Mouse (Mus musculus): ENCODE measurements around the gene Snapin.

Gene Snapin

DNA sequence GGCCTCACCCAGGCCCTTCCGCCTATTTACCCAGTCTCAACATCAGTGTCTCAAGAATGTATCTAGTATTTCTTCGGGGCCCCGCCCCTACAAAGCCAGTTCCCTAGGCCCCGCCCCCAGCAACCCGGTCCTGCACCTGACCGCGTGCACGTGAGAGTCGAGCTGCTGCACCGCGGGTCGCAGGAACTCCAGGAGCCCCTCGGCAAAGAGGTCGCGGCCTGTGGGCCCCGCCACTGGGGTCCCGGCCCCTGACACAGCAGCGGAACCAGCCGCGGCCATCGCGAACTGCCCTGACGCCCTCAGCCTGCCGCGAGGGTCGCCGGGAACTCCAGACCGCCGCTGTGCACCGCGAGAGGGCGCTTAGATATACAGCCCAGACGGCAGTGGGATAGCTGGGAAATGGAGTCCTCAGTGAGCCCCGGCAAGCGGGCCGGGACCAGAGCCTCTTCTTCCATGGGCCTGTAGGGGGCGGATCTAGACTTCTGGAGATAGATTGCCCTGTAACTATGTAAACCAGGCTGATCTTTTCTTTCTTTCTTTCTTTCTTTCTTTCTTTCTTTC lies at the start of gene Snapin:
Gene Snapin (minus strand): TSS at position 338 of the 561 bp plus-strand sequence.
- in situ Hi-C loops (cut with MboI; ENCODE audit: low pct_unique_long_range_greater_than_20kb in 1 of 2, low sequenced_read_pairs in 2 of 2, unreplicated experiment in 1 of 2): loop anchor here (25.0 kb wide), 1 partner anchor 453 kb away; no protein-coding TSS in a partner anchor

DNA sequence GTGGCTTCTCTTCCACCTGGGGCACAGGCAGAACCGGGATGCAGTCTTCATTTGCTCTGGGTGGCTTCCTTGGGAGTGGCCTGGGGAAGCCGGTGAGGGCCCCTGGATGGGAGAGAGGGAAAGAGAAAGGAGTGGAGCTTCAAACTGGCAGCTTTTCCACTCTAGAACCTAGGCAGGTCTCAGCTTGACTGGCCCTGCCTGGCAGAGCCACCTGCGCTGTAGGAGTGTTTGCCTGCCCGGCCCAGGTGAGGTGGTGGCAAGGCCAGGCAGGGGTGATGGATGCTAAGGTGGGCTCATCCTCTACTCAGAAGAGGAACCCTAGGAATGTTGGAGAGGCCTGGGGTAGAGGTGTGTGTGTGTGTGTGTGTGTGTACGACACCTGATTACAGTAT lies 47.1 kb upstream of the Snapin start:
- in situ Hi-C loops (cut with MboI; ENCODE audit: low pct_unique_long_range_greater_than_20kb in 1 of 2, low sequenced_read_pairs in 2 of 2, unreplicated experiment in 1 of 2): no loop called here

DNA sequence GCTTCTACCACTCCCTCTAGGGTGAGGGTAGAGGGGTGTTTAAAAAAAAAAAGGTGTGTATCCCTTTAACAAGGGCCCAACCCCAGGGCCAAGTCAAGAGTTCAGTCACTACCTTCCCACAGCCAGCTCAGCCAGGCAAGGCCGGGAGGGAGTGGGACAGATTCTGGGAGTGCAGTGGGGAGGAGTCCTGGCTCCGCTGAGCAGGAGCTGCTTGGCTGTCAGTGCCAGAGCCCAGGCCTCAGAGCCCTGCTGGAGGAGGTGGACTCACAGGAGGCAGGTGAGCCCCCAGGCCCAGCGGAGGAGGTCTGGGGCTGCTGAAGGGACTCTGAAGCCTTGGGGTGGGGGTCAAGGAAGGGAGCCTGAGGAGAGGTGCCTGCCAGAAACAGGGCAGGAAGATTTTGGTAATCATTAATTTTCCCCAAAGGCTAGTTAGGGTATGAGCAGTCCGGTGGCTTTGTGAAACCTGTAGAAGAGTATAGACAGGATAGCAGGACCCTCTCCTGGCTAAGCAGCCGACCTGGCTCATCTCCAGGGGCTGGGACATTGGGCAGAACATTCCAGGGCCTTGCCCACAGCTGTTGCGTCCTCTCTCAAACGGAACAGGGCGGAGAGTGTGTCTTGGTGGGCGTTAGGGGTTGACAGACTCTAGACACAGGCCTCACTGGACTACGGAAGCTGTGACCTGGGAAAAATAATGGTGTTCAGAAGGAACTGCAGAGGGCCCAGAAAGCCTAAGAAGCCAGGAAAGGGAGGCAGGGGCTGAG lies 46.5 kb upstream of the Snapin start, which contains the start of gene S100a16:
Gene S100a16 (plus strand): TSS at position 114 of the 764 bp plus-strand sequence.
- in situ Hi-C loops (cut with MboI; ENCODE audit: low pct_unique_long_range_greater_than_20kb in 1 of 2, low sequenced_read_pairs in 2 of 2, unreplicated experiment in 1 of 2): no loop called here

DNA sequence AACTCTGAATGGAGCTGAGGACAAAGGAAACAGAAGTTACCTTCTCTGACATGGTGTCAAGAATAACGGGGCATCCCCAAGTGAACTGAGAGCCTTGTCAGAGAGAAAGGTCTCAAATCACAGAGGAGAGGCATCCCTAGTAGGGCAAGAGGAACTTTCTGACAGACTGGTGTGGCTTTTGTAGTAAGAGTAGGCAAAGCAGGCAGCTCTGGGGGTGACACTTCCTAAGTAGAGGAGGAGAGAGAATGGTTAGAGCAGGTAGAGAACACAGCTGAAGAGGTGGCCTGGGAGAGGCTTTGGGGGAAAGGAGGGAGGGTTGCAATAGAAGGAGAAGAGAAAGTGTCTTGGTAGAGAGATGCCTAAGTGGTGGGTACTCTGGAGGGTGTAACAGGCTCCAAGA lies 44.6 kb upstream of the Snapin start:
- in situ Hi-C loops (cut with MboI; ENCODE audit: low pct_unique_long_range_greater_than_20kb in 1 of 2, low sequenced_read_pairs in 2 of 2, unreplicated experiment in 1 of 2): no loop called here

DNA sequence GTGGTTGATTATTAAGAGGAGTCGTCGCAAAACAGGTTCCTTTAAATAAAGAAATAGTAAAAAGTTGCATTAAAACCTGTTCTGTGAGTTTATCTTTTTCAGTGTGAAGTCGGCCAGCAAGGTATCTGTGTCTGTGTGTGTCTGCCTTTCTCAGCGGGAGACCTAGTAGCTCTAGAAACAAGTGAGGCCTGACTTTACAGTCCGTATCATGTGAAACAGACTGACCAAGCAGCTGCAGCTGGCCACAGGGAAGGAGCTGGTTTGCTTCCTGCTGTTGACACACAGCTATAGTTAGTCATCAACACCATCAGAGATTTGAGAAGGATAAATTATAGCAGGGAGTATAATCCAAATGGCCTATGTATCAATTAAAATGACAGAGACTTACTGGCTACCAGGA lies 40.9 kb upstream of the Snapin start:
- in situ Hi-C loops (cut with MboI; ENCODE audit: low pct_unique_long_range_greater_than_20kb in 1 of 2, low sequenced_read_pairs in 2 of 2, unreplicated experiment in 1 of 2): no loop called here

DNA sequence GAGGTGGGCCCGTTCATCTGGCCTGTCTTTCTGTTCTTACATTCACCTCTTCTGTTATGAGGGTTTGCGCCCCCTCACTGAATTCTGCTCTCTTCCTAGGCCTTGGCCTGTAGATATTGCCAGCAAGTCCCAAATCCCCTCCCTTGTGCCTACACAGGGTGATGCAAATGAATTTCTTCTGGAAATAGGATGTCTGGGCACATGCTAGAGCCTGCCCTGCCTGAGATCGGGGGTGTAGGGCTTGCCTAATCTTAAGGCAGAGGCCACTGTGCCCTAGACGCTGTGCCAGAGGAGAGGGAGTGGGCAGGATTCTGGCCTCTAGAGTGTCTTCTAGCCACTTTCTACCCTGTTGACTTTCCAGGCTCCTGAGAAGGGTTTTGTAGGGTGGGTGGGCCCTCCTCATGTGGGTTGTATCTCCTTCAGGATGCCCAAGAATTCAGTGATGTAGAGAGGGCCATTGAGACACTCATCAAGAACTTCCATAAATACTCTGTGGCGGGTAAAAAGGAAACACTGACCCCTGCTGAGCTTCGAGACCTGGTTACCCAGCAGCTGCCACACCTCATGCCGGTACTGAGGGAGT lies 36.5 kb upstream of the Snapin start:
- in situ Hi-C loops (cut with MboI; ENCODE audit: low pct_unique_long_range_greater_than_20kb in 1 of 2, low sequenced_read_pairs in 2 of 2, unreplicated experiment in 1 of 2): no loop called here

DNA sequence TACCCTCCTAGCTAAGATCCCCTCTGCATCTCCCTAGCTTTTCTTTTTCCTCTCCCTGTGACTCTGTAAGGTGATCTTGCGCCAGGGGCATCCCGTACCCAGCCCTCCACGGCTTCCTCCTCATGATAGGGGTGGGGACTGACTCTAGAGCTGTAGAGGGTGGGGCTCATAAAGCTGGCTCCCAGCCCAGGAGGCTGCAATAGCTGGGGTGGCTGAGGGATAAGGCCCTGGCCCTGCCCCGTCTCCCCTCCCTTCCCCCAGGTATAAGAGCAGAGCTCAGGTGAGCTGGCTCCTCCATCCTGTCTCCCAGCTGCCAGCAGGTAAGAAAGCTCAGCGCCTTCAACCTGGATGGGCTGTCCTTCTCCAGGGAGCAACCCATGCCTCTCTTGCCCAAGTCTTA lies 35.7 kb upstream of the Snapin start, which contains the start of gene S100a14:
Gene S100a14 (plus strand): TSS at position 277 of the 400 bp plus-strand sequence.
- in situ Hi-C loops (cut with MboI; ENCODE audit: low pct_unique_long_range_greater_than_20kb in 1 of 2, low sequenced_read_pairs in 2 of 2, unreplicated experiment in 1 of 2): no loop called here

DNA sequence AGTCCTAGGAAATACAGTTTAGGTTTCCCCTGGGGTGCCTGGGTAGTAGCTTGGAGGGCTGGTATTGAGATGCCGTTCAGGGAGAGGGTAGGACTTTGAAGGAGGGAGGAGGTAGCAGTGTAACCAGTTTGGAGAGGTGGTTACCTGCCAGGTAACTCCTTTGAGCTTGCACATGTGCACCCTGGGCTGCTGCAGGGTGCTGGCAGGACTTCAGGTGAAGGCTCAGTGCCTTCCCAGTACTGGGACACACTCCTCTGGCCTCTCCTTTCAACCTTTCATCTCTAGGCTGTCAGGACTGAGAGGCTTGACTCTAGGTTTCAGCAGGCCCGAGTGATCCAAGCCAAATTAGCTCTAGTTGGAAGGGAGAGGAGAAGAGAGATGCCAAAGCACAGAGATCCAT lies 35.2 kb upstream of the Snapin start:
- in situ Hi-C loops (cut with MboI; ENCODE audit: low pct_unique_long_range_greater_than_20kb in 1 of 2, low sequenced_read_pairs in 2 of 2, unreplicated experiment in 1 of 2): no loop called here

DNA sequence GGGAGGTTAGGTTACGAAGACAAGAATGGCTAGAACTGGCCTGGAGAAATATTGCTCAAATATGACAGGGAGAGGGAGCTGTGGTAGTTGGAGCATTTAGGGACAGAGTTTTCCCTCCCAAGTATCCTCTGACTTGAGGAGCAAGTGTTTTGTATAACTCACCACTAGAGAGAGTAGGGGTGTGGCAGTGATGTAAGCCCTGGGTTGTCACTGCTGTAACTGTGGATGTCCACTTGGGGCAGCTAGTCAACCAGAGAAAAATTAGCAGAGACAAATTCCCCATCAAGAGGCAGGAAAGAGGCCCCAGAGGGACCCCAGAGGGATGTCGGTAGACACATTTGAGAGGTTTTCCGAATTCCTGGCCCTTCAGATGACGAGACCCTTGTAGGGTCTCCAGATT lies 34.6 kb upstream of the Snapin start:
- in situ Hi-C loops (cut with MboI; ENCODE audit: low pct_unique_long_range_greater_than_20kb in 1 of 2, low sequenced_read_pairs in 2 of 2, unreplicated experiment in 1 of 2): no loop called here

DNA sequence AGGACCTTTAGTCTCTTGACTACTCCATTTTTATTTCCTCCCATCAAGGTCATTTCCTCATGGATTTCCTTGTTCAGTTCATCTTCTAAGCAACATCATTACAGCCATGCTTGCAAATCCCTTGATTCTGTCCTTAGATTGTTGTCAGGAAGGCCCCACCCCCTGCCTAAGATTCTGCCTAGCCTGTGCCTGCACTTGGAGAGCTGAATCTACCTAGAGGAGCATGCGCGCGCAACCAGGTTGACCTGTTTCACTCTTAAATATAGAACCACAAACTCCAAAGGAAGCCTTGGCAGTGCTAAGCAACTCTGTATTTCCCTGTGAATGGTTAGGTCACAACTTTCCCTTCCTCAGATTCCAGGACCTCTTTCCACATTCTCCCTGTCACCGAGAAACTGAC lies 26.9 kb upstream of the Snapin start:
- in situ Hi-C loops (cut with MboI; ENCODE audit: low pct_unique_long_range_greater_than_20kb in 1 of 2, low sequenced_read_pairs in 2 of 2, unreplicated experiment in 1 of 2): no loop called here

DNA sequence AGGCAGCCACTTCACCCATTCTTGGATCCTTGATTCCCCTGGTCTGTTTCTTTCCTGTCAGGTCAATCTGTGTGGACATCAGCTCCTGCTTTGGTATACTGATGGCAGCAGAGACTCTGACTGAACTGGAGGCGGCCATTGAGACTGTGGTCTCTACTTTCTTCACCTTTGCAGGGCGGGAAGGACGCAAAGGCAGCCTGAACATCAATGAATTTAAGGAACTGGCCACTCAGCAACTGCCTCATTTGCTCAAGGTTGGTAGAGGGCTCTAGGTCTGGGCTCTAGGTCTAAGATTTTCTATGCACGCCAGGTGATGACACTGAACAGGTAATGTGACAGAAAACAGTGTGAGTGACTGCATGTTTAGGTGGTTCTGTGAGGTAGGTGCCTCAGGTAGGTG lies 25.0 kb upstream of the Snapin start:
- in situ Hi-C loops (cut with MboI; ENCODE audit: low pct_unique_long_range_greater_than_20kb in 1 of 2, low sequenced_read_pairs in 2 of 2, unreplicated experiment in 1 of 2): no loop called here

DNA sequence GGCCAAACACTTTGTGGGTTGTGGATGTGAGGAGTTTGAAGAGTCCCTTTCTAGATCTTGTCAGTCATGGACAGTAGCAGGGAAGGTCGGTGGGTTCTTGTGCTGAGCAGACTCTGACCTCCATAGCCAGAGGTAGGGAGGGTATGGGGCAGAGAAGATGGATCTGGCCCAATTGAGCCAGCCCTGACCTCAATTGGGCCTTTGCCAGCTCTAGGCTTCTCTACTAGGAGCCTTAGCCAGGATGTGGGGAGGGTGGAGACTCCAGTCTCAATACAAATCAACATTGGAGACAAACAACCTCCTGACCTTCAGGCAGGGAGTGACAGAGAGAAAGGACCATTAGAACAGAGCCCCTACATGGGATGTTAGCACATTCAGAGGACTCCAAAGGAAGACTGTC lies 24.4 kb upstream of the Snapin start:
- in situ Hi-C loops (cut with MboI; ENCODE audit: low pct_unique_long_range_greater_than_20kb in 1 of 2, low sequenced_read_pairs in 2 of 2, unreplicated experiment in 1 of 2): no loop called here

DNA sequence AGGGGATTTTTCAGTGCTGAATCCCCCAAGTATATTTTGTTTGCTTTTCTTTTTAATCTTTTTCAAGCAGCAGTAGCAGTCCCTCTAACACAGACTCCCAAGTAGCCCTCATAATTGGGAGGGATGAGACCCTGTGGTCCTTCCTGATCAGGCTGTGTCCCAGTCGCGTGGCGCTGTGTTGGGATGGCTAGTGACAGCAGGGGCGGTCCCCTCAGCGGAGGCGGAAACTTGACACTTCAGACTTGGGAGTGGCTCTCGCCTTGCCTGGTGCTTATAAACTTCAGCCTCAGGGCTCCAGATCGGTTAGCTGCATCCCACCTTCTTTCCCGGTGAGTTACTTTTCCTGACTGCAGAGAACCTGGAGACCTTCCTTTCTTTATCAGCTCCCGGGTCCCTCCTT lies 23.9 kb upstream of the Snapin start:
- in situ Hi-C loops (cut with MboI; ENCODE audit: low pct_unique_long_range_greater_than_20kb in 1 of 2, low sequenced_read_pairs in 2 of 2, unreplicated experiment in 1 of 2): no loop called here

DNA sequence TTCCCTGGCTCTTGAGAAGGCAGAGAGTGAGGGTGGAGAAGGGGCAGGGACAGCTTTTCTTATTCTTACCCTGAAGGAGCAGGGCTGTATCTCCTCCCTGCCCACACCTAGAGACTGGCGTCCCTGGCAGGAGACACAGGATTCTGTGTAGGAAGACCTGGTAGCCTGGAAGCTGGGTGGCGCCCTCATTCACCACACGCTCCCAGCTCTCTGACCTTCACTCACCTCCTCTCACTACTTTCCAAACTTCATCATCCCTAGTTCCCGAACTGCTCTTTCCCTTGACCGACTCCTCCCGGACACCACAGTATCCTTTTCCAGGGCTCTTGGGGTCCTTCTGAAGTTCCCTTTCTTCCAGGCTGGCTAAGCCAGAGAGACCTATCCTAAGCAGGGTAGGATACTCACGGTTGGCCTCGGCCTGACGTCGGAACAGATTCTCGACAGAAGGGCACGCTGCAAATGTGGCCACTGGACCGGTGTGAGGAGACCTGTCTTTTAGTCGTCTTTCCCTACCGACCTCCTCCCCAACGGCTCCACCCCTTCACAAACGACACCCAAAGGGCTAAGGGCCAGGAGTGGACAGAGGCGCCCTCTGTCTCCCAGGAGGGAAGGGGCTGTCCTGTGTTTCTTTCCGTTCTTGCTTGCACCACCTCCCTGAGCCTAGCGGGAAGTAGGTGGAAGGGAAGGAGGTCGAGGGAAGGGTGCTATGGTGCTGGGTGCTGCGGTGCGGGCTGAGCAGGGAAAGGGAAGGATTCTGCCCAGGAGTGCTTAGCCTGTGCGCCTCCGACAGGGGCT lies 23.2 kb upstream of the Snapin start, which contains the start of the genes S100a1 and S100a13:
Gene S100a1 (minus strand): TSS at position 597 of the 795 bp plus-strand sequence.
Gene S100a13 (plus strand): TSS at position 640 of the 795 bp plus-strand sequence.
- in situ Hi-C loops (cut with MboI; ENCODE audit: low pct_unique_long_range_greater_than_20kb in 1 of 2, low sequenced_read_pairs in 2 of 2, unreplicated experiment in 1 of 2): no loop called here

DNA sequence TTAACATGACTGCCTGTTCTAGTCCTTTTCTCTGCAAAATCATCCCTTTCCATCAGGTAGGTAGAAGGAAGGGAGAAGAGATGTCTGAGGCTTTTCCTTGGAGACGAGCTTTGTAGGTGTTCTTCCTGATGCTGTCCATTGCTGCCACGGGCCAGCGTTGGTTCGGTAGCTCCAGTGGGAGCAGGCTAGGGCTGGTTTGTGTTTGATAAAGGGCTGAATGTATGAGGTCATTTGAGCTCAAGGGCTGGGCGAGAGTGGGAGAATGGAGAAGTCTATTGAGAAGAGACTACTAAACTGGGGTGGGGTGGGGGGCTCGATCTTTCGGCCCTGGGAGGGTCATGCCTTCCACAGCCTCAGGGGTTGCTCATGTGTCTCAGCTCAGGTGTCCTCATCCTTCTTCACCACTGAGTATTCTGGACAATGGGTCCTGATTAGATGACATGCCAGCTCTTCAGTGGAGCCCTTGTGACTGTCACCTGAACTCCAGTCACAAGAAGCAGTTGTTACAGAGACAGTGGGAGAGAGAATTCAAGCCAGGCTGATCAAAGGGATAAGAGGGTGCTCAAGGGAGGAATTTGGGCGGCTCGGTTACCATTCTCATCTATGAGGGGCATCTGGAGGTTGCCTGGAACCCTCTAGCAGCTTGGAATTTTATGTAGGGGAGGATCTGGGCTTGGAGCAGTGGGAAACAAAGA lies 22.3 kb upstream of the Snapin start:
- in situ Hi-C loops (cut with MboI; ENCODE audit: low pct_unique_long_range_greater_than_20kb in 1 of 2, low sequenced_read_pairs in 2 of 2, unreplicated experiment in 1 of 2): no loop called here

DNA sequence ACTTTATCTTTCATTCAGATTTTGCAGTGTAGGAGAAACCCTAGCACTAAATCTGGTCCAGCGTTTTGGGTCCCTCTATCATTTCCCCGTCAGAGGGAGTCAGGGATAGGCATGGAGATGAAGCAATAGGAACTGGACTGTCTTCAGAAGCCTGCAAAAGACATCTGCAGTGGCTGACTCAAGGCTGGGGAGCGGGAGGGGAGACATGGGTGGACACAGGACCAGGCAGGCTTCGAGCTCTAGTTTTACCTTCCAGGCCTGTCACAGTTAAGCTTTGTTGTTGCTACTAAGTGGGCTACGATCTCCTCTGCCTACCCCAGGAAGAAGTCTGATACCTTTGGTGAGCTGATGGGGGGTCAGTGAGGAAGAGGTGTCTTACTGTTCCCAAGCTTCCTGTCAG lies 21.4 kb upstream of the Snapin start:
- in situ Hi-C loops (cut with MboI; ENCODE audit: low pct_unique_long_range_greater_than_20kb in 1 of 2, low sequenced_read_pairs in 2 of 2, unreplicated experiment in 1 of 2): no loop called here

DNA sequence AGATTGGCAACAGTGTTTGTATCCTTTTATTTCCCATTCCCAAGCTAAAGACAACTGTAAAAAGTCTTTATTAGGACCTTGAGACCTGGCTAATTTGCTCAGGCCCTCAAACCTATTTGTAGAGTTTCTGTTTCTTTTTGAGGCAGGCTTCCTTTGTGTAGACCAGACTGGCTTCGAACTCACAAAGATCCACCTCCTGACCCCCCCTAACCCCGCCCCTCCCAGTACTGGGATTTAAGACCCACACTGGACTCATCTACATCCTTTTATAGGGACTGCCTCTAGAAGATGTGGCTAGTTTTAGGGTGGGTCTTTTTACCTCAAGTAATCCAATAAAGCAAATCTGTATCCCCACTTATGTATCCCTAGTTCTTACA lies 18.9 kb upstream of the Snapin start:
- in situ Hi-C loops (cut with MboI; ENCODE audit: low pct_unique_long_range_greater_than_20kb in 1 of 2, low sequenced_read_pairs in 2 of 2, unreplicated experiment in 1 of 2): no loop called here

DNA sequence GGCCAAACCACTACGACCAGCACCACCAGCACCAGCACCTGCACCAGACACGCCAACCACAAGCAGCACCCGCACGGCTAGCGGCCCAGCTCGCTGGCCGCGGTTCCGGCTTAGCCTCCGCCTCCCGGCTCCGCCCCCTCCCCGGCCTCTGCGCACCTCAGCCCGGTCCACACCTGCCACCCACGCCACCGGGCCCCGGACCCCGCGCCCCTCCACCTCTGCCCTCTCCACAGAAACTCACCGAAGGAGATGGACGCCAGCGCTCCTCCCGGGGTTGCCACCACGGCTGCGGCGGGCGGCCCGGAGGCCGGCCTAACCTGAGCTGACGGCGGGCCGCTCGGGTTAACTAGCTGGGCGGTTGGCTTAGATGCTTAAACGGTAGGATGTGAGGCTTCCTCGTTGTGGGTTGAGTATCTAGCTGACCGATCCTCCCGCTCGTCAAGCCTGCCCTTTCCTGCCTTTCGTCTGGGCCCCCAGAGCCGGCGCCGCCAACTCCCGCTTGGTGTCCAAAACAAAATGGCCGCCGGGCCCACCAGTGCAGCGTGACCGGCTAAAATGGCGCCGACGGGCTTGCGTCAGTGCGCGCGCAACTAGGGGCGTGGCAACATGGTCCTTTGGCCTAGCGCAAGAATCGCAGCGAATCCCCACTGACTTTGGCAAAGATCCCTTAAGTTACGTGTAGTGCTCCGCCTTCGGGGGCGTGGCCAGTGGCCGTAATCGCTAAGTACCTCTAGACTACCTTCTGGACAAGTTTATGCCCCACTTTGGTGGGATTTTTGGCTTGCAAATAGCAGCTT lies 18.3 kb upstream of the Snapin start, which contains the start of gene Chtop:
Gene Chtop (minus strand): TSS at position 549 of the 797 bp plus-strand sequence.
- in situ Hi-C loops (cut with MboI; ENCODE audit: low pct_unique_long_range_greater_than_20kb in 1 of 2, low sequenced_read_pairs in 2 of 2, unreplicated experiment in 1 of 2): no loop called here
